Mouse (Mus musculus): ENCODE measurements around the gene Btnl2. TPM values are rescaled to one million over a fixed set of nuclear protein-coding genes. Genes with fewer than 3 reads are reported as not detected.

Btnl2 gene
- polyA plus RNA-seq, 1 experiment from 2014 or later: not detected

- Histone ChIP-seq H3K27ac (replicated peaks) (no peak overlapping the region), H3K9me3 (replicated peaks) (no peaks in the 10 kb centered on the region), H3K9ac (replicated peaks) (no peak overlapping the region), H3K4me3 (replicated peaks) (no peak overlapping the region), H3K4me1 (no peaks in the 10 kb centered on the region), H3K27me3 (replicated peaks) (0 out of 2 replicates have a peak, but pooled peaks cover 5% of the 10 kb centered on the region), H3K36me3 (no peaks in the 10 kb centered on the region), H3K4me2 (no peak overlapping the region)
- no peak for ATAC-seq (ENCODE audit: low FRiP score)
- 93% methylated on average over 1 of the region's 1 CpGs for WGBS
Observed at GRCm38 (mm10) chr17:34354940-34355339, 318 bp downstream of the Btnl2 start.

- H3K9ac ChIP-seq (replicated peaks): no peak overlapping the region
- ATAC-seq (ENCODE audit: low FRiP score): no peak
- H3K27ac ChIP-seq (replicated peaks): no peak overlapping the region
- 87% methylated on average over 15 of the region's 15 CpGs for WGBS
- no peak overlapping the region for H3K4me2 ChIP-seq
- no peaks in the 10 kb centered on the region for H3K4me1 ChIP-seq
- no peak overlapping the region for H3K4me3 ChIP-seq (replicated peaks)
- no peaks in the 10 kb centered on the region for H3K27me3 ChIP-seq (replicated peaks)
- H3K36me3 ChIP-seq: no peaks in the 10 kb centered on the region
- no peaks in the 10 kb centered on the region for H3K9me3 ChIP-seq (replicated peaks)
Observed at GRCm38 (mm10) chr17:34362954-34363546, 8.4 kb downstream of the Btnl2 start.

- Histone ChIP-seq H3K4me1 (no peaks in the 10 kb centered on the region), H3K36me3 (no peaks in the 10 kb centered on the region), H3K9ac (replicated peaks) (no peak overlapping the region), H3K27me3 (replicated peaks) (no peaks in the 10 kb centered on the region), H3K27ac (replicated peaks) (no peak overlapping the region), H3K9me3 (replicated peaks) (no peaks in the 10 kb centered on the region), H3K4me2 (no peak overlapping the region), H3K4me3 (replicated peaks) (no peak overlapping the region)
- WGBS: 87% methylated on average over 3 of the region's 3 CpGs
- ATAC-seq (ENCODE audit: low FRiP score): no peak
Observed at GRCm38 (mm10) chr17:34363676-34364310, 9.2 kb downstream of the Btnl2 start.

- H3K9me3 ChIP-seq (replicated peaks): no peaks in the 10 kb centered on the region
- no peaks in the 10 kb centered on the region for H3K36me3 ChIP-seq
- no peaks in the 10 kb centered on the region for H3K4me1 ChIP-seq
- WGBS: 74% methylated on average over 10 of the region's 10 CpGs
- H3K27ac ChIP-seq (replicated peaks): no peak overlapping the region
- H3K4me2 ChIP-seq: no peak overlapping the region
- H3K9ac ChIP-seq (replicated peaks): no peak overlapping the region
- H3K27me3 ChIP-seq (replicated peaks): no peaks in the 10 kb centered on the region
- ATAC-seq (ENCODE audit: low FRiP score): no peak
- no peak overlapping the region for H3K4me3 ChIP-seq (replicated peaks)
Observed at GRCm38 (mm10) chr17:34365031-34365430, 10.4 kb downstream of the Btnl2 start.

- Histone ChIP-seq H3K4me2 (no peak overlapping the region), H3K4me3 (replicated peaks) (no peak overlapping the region), H3K27ac (replicated peaks) (no peak overlapping the region), H3K9ac (replicated peaks) (no peak overlapping the region), H3K4me1 (no peaks in the 10 kb centered on the region), H3K36me3 (no peaks in the 10 kb centered on the region), H3K9me3 (replicated peaks) (no peaks in the 10 kb centered on the region), H3K27me3 (replicated peaks) (no peaks in the 10 kb centered on the region)
- 85% methylated on average over 4 of the region's 4 CpGs for WGBS
- no peak for ATAC-seq (ENCODE audit: low FRiP score)
Observed at GRCm38 (mm10) chr17:34370563-34370962, 15.9 kb downstream of the Btnl2 start.

GRCm38 (mm10) chr17:34373055-34373709 lies 18.6 kb downstream of the Btnl2 start:
- Histone ChIP-seq H3K36me3 (no peaks in the 10 kb centered on the region), H3K4me2 (no peak overlapping the region), H3K4me1 (no peaks in the 10 kb centered on the region), H3K9ac (replicated peaks) (no peak overlapping the region), H3K9me3 (replicated peaks) (no peaks in the 10 kb centered on the region), H3K27me3 (replicated peaks) (no peaks in the 10 kb centered on the region), H3K4me3 (replicated peaks) (no peak overlapping the region), H3K27ac (replicated peaks) (no peak overlapping the region)
- 77% methylated on average over 6 of the region's 6 CpGs for WGBS
- no peak for ATAC-seq (ENCODE audit: low FRiP score)

- no peak within 1 kb of the TSS for H3K4me3 ChIP-seq (replicated peaks)
- ATAC-seq (ENCODE audit: low FRiP score): no peak
- H3K4me1 ChIP-seq: no peaks in the 10 kb centered on the region
- no peaks in the 10 kb centered on the region for H3K27me3 ChIP-seq (replicated peaks)
- H3K9ac ChIP-seq (replicated peaks): no peak within 1 kb of the TSS
- no peaks in the 10 kb centered on the region for H3K36me3 ChIP-seq
- no peak within 1 kb of the TSS for H3K27ac ChIP-seq (replicated peaks)
- 81% methylated on average over 2 of the region's 2 CpGs for WGBS
- H3K4me2 ChIP-seq: no peak within 1 kb of the TSS
- no peaks in the 10 kb centered on the region for H3K9me3 ChIP-seq (replicated peaks)
Observed at GRCm38 (mm10) chr17:34376847-34377246, 22.2 kb downstream of the Btnl2 start, which contains the start of gene Btnl1. Gene Btnl1 (plus strand): TSS chr17:34377132.

- H3K27me3 ChIP-seq (replicated peaks): no peaks in the 10 kb centered on the region
- 66% methylated on average over 6 of the region's 6 CpGs for WGBS
- H3K4me3 ChIP-seq (replicated peaks): no peak overlapping the region
- H3K9me3 ChIP-seq (replicated peaks): no peaks in the 10 kb centered on the region
- no peaks in the 10 kb centered on the region for H3K4me1 ChIP-seq
- H3K4me2 ChIP-seq: no peak overlapping the region
- no peaks in the 10 kb centered on the region for H3K36me3 ChIP-seq
- H3K27ac ChIP-seq (replicated peaks): no peak overlapping the region
- no peak for ATAC-seq (ENCODE audit: low FRiP score)
- H3K9ac ChIP-seq (replicated peaks): no peak overlapping the region
Observed at GRCm38 (mm10) chr17:34377450-34378209, 23.0 kb downstream of the Btnl2 start.

GRCm38 (mm10) chr17:34378716-34379115 lies 24.1 kb downstream of the Btnl2 start:
- Histone ChIP-seq H3K36me3 (no peaks in the 10 kb centered on the region), H3K27me3 (replicated peaks) (no peaks in the 10 kb centered on the region), H3K9me3 (replicated peaks) (no peaks in the 10 kb centered on the region), H3K4me3 (replicated peaks) (no peak overlapping the region), H3K27ac (replicated peaks) (no peak overlapping the region), H3K4me2 (no peak overlapping the region), H3K9ac (replicated peaks) (no peak overlapping the region), H3K4me1 (no peaks in the 10 kb centered on the region)
- ATAC-seq (ENCODE audit: low FRiP score): no peak
- 78% methylated on average over 2 of the region's 2 CpGs for WGBS

GRCm38 (mm10) chr17:34379451-34379850 lies 24.8 kb downstream of the Btnl2 start:
- 71% methylated on average over 7 of the region's 7 CpGs for WGBS
- ATAC-seq (ENCODE audit: low FRiP score): no peak
- no peak overlapping the region for H3K9ac ChIP-seq (replicated peaks)
- no peak overlapping the region for H3K4me2 ChIP-seq
- H3K27ac ChIP-seq (replicated peaks): no peak overlapping the region
- no peaks in the 10 kb centered on the region for H3K27me3 ChIP-seq (replicated peaks)
- H3K4me3 ChIP-seq (replicated peaks): no peak overlapping the region
- H3K4me1 ChIP-seq: no peaks in the 10 kb centered on the region
- H3K36me3 ChIP-seq: no peaks in the 10 kb centered on the region
- H3K9me3 ChIP-seq (replicated peaks): no peaks in the 10 kb centered on the region

- no peak for ATAC-seq (ENCODE audit: low FRiP score)
- Histone ChIP-seq H3K27ac (replicated peaks) (no peak overlapping the region), H3K4me1 (no peaks in the 10 kb centered on the region), H3K9ac (replicated peaks) (no peak overlapping the region), H3K27me3 (replicated peaks) (no peaks in the 10 kb centered on the region), H3K9me3 (replicated peaks) (no peaks in the 10 kb centered on the region), H3K36me3 (no peaks in the 10 kb centered on the region), H3K4me3 (replicated peaks) (no peak overlapping the region), H3K4me2 (no peak overlapping the region)
- WGBS: 77% methylated on average over 11 of the region's 11 CpGs
Observed at GRCm38 (mm10) chr17:34381876-34382275, 27.3 kb downstream of the Btnl2 start.

All from neural tube, embryonic 15.5 days (tissue).